Mouse (Mus musculus): ENCODE data around the gene Afg1l.

DNA sequence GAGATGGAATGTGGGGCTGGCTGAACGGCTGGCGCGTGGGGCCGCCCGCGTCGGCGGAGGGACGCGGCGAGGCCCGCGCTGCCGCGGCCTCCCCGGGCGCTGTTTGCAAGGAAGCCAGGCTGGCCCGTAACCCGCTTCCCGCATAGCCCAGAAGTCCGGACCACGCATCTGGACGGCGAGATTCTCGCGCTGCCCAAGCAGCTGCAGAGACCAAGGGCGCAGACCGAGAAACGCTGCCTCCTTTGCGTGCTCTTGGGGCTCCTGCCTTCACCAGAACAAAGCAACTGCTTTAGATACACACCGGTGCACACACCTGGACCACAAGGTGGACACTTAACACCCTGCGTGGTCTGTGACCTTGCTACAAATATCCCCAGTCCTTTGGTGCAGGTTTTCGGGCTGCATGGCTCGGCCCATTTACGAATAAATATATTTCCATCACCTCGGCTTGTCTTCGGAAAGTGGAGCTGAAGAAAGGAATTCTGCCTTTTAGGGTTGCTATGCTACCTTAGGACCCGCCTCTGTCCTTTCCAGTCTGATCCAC, 200.0 kb downstream of the Afg1l start:
- TF ChIP-seq CTCF (IDR thresholded peaks at IDR 0.05) (no peak), EP300 (IDR thresholded peaks at IDR 0.05) (no peak)
